Mouse (Mus musculus): Measurements from ENCODE around the gene Chchd1.

DNA sequence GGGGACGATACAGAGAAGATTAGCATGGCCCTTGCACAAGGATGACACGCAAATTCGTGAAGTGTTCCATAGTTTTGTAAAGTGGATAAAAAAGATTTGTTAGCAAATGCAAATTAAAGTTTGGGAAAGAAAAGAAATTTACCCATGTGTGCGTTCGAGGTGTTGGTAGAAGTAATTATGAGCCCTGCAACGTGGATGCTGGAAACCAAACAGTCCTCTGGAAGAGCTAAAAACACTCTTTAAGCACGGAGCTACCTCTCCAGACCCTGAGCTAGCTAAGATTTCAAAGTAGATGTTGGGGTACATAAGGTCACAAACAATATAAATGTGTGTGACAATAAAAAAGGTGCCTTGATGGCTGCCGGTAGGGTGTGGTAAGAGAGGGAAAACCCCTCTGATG, 1.3 kb upstream of the Chchd1 start:
- no peak for TF ChIP-seq POLR2A (IDR thresholded peaks at IDR 0.05; ENCODE audit: insufficient read depth, low read length)
- TF ChIP-seq CTCF (IDR thresholded peaks at IDR 0.05; ENCODE audit: low read depth, low read length) = no peak

Data from ES-Bruce4 (cell line).